Mouse (Mus musculus) heart, adult 2 months (tissue): ENCODE measurements around the gene Hoxb4.

Source experiments
- CTCF ChIP-seq: fragments of 200-600 bp; IDR thresholded peaks from 2 replicates; pipeline ENCODE4 v1.8.1; 2022; ENCODE audit warnings: antibody characterized with exemption, mild to moderate bottlenecking, moderate library complexity
- POLR2A ChIP-seq: fragments of 200-500 bp; IDR thresholded peaks from 2 replicates; pipeline ENCODE4 v1.6.1; 2011; ENCODE audit warnings: mild to moderate bottlenecking, low read depth, low read length, control low read depth; ENCODE audit not compliant: insufficient read depth

DNA sequence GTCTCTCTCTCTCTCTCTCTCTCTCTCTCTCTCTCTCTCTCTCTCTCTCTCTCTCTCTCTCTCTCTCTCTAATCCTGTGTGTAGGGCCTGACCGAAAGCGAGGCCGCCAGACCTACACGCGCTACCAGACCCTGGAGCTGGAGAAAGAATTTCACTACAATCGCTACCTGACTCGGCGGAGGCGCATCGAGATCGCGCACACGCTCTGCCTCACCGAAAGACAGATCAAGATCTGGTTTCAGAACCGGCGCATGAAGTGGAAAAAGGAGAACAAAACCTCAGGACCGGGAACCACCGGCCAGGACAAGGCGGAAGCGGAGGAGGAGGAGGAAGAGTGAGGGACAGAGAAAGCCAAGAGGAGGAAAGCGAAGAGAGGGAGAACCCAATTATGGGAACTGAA, 28.8 kb upstream of the Hoxb4 start:
- TF ChIP-seq POLR2A (no peak), CTCF (no peak)
